Mouse (Mus musculus): ENCODE results near the gene Prpf8. TPM values are rescaled to one million over a fixed set of nuclear protein-coding genes. Genes with fewer than 3 reads are reported as not detected.

Gene Prpf8
- total RNA-seq, 2 experiments from 2014 or later, result 64.9 to 68.5 TPM

DNA sequence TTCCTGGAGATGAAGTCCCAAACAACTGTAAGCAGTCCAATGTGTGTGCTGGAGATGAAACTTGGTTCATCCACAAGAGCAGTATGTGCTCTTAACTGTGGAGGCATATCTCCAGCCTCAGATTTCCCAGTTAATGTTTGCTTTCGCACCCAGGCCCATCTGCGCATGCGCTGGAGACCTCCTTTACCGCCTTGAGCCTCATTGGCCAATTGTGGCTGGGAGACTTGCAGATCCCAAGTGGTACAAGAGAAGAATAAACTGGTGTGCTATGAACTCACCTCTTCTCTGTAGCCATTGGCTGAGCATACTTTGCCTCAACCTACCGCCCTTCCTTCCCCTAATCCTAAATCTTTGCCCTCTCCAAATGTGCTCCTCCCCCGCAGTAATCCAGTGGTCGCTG, 13.2 kb upstream of the Prpf8 start:
- no peak for DNase-seq
- intact Hi-C loops (cut with DNase I; ENCODE audit: low total_unique reads), result no loop called here

DNA sequence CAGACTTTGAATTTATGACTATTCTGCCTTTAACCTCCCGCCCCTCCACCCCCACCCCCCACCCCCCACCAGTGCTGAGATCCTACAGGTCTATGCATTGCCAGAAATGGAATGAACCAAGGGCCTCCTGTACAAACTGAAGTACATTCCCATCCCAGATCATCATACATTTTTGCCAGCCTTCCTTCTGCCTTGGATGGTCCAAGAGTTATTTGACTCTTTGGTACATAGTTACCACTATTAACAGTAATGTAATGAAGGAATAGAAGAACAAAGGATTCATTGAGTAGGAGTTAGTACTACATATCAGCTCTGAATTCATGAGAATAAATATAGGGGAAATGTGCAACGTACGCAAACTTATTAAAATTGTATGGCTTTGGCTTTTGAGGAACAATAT, 424 bp upstream of the Prpf8 start:
- intact Hi-C loops (cut with DNase I; ENCODE audit: low total_unique reads), result no loop called here
- DNase-seq, result no peak

DNA sequence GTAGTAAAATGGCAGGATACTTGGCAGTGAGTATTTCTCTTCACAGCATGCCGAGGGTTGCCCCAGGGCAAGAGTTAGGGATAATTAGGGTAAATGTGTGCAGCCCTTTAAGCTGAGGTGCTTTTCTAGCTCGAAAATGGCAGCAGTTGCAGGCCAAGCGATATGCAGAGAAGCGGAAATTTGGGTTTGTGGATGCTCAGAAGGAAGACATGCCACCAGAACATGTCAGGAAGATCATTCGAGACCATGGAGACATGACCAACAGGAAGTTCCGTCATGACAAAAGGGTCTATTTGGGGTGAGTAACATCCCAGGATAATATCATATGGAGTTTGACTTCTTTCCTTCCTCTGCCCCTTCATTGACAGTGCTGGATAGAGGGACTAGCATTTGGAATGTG, 880 bp downstream of the Prpf8 start:
- intact Hi-C loops (cut with DNase I; ENCODE audit: low total_unique reads), result no loop called here

DNA sequence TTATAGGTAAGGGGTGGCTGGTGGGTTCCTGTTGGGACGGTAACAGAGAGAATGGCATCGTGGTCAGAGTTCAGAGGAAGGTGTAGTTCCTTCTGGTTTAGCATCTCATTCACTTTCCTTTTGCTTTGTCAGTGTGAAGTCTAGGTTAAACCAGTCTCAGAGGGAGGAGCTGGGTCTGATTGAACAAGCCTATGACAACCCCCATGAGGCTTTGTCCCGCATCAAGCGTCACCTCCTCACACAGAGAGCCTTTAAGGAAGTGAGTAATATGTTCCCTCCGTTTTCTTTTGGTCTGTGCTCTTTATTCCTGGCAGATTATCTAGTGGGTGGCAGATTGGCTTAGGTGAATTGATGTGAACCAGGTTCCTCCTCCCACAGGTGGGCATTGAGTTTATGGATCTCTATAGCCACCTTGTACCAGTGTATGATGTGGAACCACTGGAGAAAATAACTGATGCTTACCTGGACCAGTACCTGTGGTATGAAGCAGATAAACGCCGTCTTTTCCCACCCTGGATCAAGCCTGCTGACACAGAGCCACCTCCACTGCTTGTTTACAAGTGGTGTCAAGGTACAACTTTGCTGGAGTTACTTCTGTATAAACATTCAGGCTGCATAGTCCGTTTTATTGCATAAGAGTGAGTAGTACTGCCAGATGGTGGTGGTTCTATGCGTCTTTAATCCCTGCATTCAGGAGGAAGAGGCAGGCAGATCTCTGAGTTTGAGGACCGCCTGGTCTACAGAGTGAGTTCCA, 7.9 kb downstream of the Prpf8 start:
- intact Hi-C loops (cut with DNase I; ENCODE audit: low total_unique reads), result no loop called here

More for the DNA sequence above, 880 bp downstream of the Prpf8 start:
- no peak for DNase-seq

DNA sequence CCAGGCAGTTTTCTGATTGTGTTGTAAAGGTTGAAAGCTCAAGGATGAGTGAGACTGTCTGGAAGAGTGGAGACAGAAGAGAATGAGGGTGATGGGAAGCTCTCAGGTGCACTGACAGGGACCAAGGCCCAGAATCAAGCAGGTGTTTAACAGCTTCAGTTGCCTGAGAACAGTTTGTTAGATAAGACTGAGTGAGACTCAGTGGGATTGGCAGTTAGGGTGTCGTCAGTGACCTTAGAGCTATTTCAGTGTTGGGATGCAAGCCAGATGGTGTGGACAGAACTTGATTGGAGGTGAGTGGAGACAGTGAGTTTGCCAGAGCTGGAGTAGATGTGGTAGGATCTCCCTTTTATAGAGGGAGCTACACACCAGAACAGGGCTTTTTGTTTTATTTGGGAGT, 11.5 kb downstream of the Prpf8 start:
- intact Hi-C loops (cut with DNase I; ENCODE audit: low total_unique reads), result no loop called here
- no peak for DNase-seq

More for the DNA sequence above, 7.9 kb downstream of the Prpf8 start:
- no peak for DNase-seq

DNA sequence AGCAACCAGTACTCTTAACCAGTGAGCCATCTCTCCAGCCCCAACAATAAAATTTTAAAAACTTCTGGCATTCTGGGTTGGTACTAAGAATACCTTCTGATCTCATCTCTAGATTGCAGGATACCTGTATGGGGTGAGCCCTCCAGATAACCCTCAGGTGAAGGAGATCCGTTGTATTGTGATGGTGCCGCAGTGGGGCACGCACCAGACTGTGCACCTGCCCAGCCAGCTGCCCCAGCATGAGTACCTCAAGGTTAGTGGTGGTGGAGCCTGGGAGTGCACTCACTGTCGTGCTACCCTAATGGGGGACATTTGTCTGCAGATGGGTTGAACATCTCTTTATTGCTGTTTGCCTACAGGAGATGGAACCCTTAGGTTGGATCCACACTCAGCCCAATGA, 21.5 kb downstream of the Prpf8 start:
- DNase-seq, result no peak
- intact Hi-C loops (cut with DNase I; ENCODE audit: low total_unique reads), result loop anchor here (10.0 kb wide), 1 partner anchor 103 kb away; no protein-coding TSS in a partner anchor

DNA sequence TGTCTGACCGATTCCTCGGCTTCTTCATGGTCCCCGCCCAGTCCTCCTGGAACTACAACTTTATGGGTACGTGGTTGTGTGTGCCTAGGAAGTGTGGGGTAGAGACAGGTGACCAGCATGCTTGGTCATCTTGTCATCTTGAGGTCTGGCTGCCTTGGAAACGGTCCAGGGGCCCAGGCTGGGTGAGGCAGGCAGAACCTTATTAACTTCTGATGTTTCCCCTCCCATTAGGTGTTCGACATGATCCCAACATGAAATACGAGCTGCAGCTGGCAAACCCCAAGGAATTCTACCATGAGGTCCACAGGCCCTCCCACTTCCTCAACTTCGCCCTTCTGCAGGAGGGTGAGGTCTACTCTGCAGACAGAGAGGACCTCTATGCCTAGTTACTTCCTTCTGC, 22.3 kb downstream of the Prpf8 start:
- intact Hi-C loops (cut with DNase I; ENCODE audit: low total_unique reads), result loop anchor here (10.0 kb wide), 1 partner anchor 104 kb away; no protein-coding TSS in a partner anchor
- no peak for DNase-seq

DNA sequence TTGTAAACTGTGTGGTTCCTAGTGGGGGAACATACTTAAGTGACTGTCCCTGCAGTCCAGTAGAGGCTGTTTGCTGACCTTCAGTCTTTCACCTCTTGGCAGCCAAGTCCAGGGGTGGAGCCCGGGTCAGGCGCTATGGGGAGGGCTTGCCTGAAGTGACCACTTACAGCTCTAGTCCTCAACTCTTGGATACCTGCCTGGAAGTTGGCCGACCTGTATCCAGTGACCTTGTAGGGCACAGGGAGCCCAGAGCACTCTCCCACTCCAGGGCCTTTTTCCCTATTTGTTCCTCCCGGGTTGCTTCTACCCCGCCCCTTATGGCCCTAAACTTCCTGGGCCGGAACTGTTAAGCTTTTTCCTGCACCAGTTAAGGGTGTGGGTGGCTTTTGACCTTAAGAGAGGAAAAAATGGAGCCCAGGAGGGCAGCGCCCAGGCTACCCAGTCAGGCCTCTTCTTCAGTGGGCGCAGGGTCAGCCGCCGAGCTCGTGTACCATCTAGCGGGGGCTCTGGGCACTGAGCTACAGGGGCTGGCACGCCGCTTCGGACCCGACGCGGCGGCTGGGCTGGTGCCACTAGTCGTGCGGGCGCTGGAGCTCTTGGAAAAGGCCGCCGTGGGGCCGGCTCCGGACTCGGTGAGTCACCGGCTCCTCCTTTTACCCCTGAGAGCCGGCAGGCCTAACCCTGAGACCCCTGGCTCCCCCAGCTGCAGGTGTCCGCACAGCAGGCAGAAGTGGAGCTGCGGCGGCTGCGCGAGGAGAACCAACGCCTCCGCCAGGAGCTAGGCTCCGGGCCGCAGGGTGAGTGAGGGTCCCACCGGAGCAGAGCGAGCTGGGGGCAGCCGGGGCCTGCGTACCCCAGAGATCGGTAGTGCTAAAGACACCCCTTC, 23.4 kb downstream of the Prpf8 start, which contains the start of gene Rilp:
Gene Rilp (plus strand): TSS at position 354 of the 886 bp plus-strand sequence.
- intact Hi-C loops (cut with DNase I; ENCODE audit: low total_unique reads), result loop anchor here (10.0 kb wide), 1 partner anchor 105 kb away; no protein-coding TSS in a partner anchor
- DNase-seq, result peak; percentile 84

DNA sequence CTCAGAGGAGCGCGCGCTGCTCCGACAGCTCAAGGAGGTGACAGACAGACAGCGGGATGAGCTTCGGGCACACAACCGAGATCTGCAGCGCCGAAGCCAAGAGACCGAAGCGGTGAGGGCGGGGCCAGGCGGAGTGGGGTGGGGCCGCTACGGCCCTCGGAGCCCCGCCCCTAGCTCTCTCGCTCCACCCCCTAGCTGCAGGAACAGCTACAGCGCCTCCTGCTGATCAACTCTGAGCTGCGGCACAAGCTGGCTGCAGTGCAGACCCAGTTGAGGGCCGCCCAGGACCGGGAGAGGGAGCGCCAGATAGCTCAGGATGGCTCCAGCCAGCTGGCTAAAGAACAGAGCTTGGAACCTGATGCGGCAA, 24.0 kb downstream of the Prpf8 start:
- DNase-seq, result peak; percentile 97
- intact Hi-C loops (cut with DNase I; ENCODE audit: low total_unique reads), result no loop called here

DNA sequence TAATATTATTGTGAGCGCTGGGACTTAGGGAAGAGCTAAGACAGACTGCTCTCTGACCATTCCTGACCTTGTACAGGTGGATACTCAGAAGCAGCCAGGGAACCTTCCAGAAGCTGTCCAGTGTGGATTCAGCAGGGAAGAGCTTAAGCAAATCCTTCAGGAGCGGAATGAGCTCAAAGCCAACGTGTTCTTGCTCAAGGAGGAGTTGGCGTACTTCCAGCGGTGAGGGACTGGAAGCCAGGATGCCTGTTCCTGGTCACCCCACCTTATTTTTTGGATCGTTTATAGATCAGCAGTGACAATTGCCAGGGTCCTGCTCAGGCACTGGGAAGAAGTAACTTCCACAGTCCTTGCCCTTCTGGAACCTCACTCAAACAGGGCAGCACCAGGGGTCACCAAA, 24.6 kb downstream of the Prpf8 start:
- DNase-seq, result peak; percentile 72
- intact Hi-C loops (cut with DNase I; ENCODE audit: low total_unique reads), result no loop called here

DNA sequence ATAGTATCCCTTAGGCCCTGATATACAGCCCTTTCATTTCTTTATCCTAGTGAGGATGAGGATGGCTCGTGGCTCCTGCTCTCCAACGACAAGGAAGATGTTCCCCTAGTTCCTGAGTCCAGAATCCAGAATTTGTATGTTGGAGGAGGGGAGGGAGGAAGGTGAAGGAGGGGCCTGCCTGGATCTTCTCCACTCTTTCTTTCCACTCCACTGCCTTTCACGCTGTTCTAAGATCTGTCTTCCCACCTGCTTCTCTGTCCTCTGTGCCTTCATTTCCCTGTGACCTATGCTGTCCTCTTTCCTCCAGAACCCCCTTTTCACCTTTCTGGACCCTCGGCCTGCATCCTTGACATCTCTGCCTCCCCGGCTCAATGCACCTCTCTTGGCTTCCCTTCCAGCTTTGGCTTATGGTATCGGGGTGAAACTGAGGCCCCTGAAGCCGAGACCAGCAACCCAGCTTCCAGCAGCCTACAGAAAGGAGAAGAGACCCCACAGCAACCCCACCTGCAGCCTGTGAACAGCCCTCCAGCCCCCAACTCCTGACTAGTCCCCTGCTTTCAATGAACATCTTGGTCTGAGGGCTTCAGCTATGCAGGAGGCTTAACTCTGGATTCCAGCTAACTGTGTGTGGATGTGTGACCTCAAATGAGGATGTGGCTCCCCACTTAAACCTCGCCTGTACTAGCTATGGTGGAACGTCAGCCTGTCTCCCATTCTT, 25.8 kb downstream of the Prpf8 start:
- intact Hi-C loops (cut with DNase I; ENCODE audit: low total_unique reads), result no loop called here
- no peak for DNase-seq

DNA sequence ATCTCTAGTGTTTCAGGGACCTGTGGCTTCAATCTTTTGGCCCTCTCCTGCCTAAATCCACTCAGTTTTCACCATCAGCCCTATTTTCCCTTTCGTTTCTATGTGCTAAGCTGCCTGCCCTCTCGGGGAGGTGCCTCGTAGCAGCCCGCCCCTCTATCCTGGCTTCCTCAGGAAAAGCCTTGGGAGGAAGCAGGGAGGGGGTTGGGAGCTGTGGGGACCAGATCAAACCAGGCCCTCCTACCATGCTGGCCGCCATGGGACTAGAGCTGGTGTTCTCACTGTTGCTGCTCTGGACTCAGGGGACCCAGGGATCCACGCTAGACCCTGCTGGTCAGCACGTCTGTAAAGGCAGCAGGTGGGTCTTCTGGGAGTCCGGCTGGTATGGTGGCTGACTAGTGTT, 26.7 kb downstream of the Prpf8 start, which contains the start of gene Scarf1:
Gene Scarf1 (plus strand): TSS at position 205 of the 400 bp plus-strand sequence.
- peak; percentile 59 for DNase-seq

DNA sequence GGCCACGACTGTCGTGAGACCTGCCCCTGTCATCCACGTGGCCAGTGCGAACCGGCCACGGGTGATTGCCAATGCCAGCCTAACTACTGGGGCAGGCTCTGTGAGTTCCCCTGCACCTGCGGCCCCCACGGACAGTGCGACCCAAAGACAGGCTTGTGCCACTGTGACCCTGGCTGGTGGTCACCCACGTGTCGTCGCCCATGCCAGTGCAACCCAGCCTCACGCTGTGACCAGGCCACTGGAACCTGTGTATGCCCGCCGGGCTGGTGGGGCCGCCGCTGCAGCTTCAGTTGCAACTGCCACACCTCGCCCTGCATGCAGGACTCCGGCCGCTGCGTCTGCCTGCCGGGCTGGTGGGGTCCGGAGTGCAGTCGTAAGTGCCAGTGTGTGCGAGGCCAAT, 28.6 kb downstream of the Prpf8 start:
- DNase-seq, result no peak

More for the DNA sequence above, 26.7 kb downstream of the Prpf8 start, which contains the start of gene Scarf1:
- intact Hi-C loops (cut with DNase I; ENCODE audit: low total_unique reads), result no loop called here

DNA sequence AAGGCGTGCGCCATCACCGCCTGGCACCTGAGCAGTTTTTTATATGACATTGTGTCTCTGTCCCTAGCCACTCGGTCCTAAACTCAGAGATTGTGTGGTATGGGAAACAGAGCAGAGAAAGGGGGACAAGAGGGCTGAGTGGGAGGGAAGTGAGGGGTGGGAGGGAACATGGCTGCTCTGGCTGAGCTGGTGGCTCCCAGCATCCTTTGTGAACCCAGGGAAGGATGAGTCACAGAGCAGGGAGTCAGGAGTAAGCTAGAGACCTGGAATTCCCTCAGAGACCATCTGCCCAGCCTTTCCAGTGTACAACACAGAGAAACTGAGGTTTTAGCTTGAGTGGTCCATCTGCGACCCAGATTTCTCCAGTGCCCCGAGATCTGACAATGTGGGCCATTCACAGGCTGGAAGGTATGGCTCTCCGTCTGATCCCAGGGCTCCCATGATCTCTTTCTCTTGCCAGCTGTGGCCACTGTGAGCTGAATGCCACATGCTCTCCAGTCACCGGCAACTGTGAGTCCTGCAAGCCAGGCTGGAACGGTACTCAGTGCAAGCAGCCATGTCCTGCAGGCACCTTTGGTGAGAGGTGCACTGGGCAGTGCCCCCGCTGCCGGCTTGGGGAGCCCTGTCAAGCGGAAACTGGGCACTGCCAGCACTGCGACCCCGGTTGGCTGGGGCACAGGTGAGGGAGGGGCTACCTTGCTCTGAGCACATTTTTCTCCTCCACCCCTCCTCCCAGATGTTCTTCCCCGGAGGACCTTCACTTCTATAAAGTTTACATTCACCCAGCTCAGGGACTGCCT, 33.4 kb downstream of the Prpf8 start:
- intact Hi-C loops (cut with DNase I; ENCODE audit: low total_unique reads), result no loop called here
- no peak for DNase-seq

More for the DNA sequence above, 28.6 kb downstream of the Prpf8 start:
- intact Hi-C loops (cut with DNase I; ENCODE audit: low total_unique reads), result no loop called here

DNA sequence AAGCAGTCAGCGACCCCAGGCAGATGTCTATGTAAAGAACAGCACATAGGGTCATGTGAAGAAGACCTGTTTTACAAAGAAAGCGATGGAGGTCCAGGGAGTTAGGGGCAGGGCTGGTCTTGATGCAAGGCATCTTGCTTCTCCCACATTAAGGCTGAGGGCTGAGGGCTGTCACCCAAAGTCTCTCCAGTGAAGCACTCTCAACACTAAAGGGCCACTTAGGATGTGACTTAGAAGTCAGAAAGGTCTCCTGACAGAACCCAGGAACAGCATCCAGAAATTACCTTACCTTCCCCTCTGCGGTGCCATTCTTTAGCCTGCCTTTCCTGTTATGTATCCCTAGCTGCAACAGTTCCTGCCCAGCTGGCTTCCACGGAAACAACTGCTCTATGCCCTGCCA, 35.0 kb downstream of the Prpf8 start:
- no peak for DNase-seq
- intact Hi-C loops (cut with DNase I; ENCODE audit: low total_unique reads), result no loop called here

DNA sequence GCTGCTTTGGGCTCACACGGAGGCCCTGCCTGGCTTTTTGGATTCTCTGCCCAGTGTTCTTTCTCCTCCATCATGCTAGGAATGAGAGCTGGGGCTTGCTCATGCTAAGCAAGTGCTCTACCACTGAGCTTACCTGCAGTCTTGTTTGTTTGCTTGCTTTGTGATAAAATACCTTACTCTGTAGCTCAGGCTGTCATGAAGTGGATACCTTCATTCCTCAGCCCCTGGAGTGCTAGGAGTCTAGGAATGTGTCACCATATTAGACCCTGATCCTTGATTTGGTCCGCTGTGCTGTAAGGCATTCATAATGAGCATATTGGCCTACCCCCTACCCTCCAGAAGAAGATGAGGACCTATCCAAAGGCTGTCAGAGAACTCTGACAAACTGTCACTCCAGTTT, 36.2 kb downstream of the Prpf8 start:
- intact Hi-C loops (cut with DNase I; ENCODE audit: low total_unique reads), result no loop called here
- DNase-seq, result no peak

DNA sequence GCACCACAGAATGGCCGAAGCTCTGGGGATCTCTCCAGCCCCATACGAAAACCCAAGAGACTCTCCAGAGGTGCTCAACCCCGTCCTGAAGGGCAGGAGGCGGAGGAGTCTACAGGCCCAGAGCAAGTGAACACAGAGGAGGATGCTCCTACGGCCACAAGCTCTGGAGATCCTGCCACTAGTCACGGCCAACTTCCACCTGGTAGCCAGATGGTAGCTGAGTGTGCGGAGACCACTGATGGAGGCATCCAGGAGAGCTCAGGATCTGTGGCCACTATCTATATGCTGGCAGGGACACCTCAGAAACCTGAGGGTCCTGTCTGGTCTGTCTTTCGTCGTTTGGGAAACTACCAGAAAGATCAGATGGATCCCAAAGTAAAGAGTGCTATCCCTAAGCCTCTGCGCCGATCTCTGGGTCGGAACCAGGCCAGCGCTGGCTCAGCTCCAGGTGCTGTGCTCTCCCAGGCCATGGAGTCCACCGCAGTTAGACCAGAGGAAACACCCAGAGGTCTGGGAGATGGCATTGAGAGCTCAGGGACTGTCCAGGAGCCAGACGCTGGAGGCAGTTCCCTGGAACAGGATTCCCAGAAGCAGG, 39.0 kb downstream of the Prpf8 start:
- intact Hi-C loops (cut with DNase I; ENCODE audit: low total_unique reads), result no loop called here
- no peak for DNase-seq

DNA sequence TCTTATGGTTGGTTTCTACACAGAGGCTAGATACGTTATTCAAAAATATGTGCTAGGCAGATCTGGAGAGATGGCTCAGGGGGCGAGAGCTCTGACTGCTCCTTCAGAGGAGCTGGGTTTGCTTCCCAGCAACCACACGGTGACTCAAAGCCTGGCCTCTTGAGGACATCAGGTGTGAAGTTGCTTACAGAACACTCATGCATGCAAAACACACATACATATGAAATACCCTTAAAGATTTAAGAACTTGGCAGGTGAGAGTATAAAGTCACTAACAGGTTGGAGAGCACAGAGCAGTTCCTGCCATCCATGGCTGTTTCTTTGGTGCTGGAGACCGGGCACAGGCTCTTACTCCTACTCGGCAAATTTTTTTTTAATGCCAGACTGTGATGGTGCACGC, 40.3 kb downstream of the Prpf8 start:
- intact Hi-C loops (cut with DNase I; ENCODE audit: low total_unique reads), result no loop called here
- DNase-seq, result no peak

DNA sequence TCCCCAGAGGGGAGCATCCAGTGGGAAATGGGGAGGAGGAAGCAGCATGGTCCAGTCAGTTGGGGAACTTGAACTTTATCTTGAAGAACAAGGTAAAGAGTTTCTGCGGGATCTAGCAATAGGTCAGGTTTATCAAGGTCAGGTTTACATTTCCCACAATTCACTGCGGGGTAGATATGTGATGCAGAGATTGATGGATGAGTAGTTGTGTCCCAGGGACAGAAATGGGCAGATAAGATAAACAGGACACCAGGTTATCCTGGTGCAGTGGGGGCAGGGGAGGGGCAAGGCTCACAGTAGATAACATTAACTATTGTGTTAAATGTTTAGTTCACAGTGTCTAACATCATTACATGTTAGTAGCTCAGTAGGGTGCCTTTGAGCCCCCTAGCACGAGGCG, 43.2 kb downstream of the Prpf8 start:
- no peak for DNase-seq
- intact Hi-C loops (cut with DNase I; ENCODE audit: low total_unique reads), result loop anchor here (2.0 kb wide), 1 partner anchor 45 kb away; no protein-coding TSS in a partner anchor
